Mouse (Mus musculus): ENCODE data around the gene P2ry14. TPM values are rescaled to one million over a fixed set of nuclear protein-coding genes. Genes with fewer than 3 reads are reported as not detected.
A peak's percentile ranks its signal among the peaks of the same experiment; 100 is the strongest.
"Not testable (repeated sequence)": the region's sequence is repeated elsewhere in the genome, so short reads cannot be mapped to it uniquely, and the experiment has no call there.

P2ry14 gene
- total and polyA plus RNA-seq, 3 experiments, result 0.08 to 0.13 TPM; not detected in 1

GRCm38 (mm10) chr3:59078585-59078984 lies 74.8 kb downstream of the P2ry14 start:
- Histone ChIP-seq H3K36me3 (ENCODE audit: control insufficient read depth in 1 of 2, insufficient read depth in 2 of 2, low read length in 2 of 2) (no peaks in the 10 kb centered on the region), H3K27ac (ENCODE audit: control insufficient read depth, low read depth, low read length) (no peak overlapping the region), H3K27me3 (ENCODE audit: control insufficient read depth in 1 of 2, insufficient read depth in 2 of 2, low read length in 2 of 2) (peaks cover 4 to 5% of the 10 kb centered on the region in 2 experiments), H3K4me3 (ENCODE audit: control insufficient read depth in 1 of 2, insufficient read depth in 1 of 2, low read depth in 2 of 2, low read length in 2 of 2) (no peak overlapping the region), H3K9me3 (replicated peaks; ENCODE audit: insufficient read depth, low read length) (no peaks in the 10 kb centered on the region), H3K79me2 (ENCODE audit: control insufficient read depth, insufficient read depth, low read length, poor library complexity) (no peaks in the 10 kb centered on the region), H3K4me1 (ENCODE audit: control insufficient read depth in 1 of 2, insufficient read depth in 2 of 2, low read length in 2 of 2) (no peaks in the 10 kb centered on the region), H3K9ac (ENCODE audit: control insufficient read depth, low read depth, low read length, poor library complexity, severe bottlenecking) (no peak overlapping the region)
- DNase-seq (ENCODE audit: low read depth, low spot score), result no peak
- TF ChIP-seq BHLHE40 (IDR thresholded peaks at IDR 0.05; ENCODE audit: borderline replicate concordance, low read depth, low read length) (no peak), ZC3H11A (IDR thresholded peaks at IDR 0.05; ENCODE audit: low read depth, low read length) (no peak), ZMIZ1 (IDR thresholded peaks at IDR 0.05; ENCODE audit: low read depth, low read length) (no peak)

- no peaks in the 10 kb centered on the region for H3K79me2 ChIP-seq (ENCODE audit: control insufficient read depth, insufficient read depth, low read length, poor library complexity)
- peaks cover 5% of the 10 kb centered on the region in 2 experiments for H3K27me3 ChIP-seq (ENCODE audit: control insufficient read depth in 1 of 2, insufficient read depth in 2 of 2, low read length in 2 of 2)
- H3K36me3 ChIP-seq (ENCODE audit: control insufficient read depth in 1 of 2, insufficient read depth in 2 of 2, low read length in 2 of 2), result no peaks in the 10 kb centered on the region
- no peaks in the 10 kb centered on the region for H3K4me1 ChIP-seq (ENCODE audit: control insufficient read depth in 1 of 2, insufficient read depth in 2 of 2, low read length in 2 of 2)
- no peak for TF ChIP-seq NRF1 (IDR thresholded peaks at IDR 0.05; ENCODE audit: insufficient read depth, low read depth, low read length, poor library complexity, severe bottlenecking)
- TF ChIP-seq MXI1 (IDR thresholded peaks at IDR 0.05; ENCODE audit: low read depth, low read length), result no peak
- no peak for TF ChIP-seq MYB (IDR thresholded peaks at IDR 0.05; ENCODE audit: low read depth, low read length)
- peak; percentile 31 to 88 (median 44); a peak in 5 of 6 replicates for TF ChIP-seq CTCF (IDR thresholded peaks at IDR 0.05 in 2 of 3, conservative IDR thresholded peaks at IDR 0.05 in 1 of 3; ENCODE audit: control insufficient read depth in 1 of 3, insufficient read depth in 1 of 3, low read depth in 2 of 3, low read length in 3 of 3, poor library complexity in 1 of 3, severe bottlenecking in 1 of 3)
- peak; percentile 85 for TF ChIP-seq ZC3H11A (IDR thresholded peaks at IDR 0.05; ENCODE audit: low read depth, low read length)
- no peak for TF ChIP-seq CHD2 (IDR thresholded peaks at IDR 0.05; ENCODE audit: low read length)
- TF ChIP-seq NELFE (IDR thresholded peaks at IDR 0.05; ENCODE audit: low read depth, low read length), result no peak
- TF ChIP-seq POLR2AphosphoS5 (IDR thresholded peaks at IDR 0.05; ENCODE audit: borderline replicate concordance, low read depth, low read length), result no peak
- no peak for TF ChIP-seq E2F4 (IDR thresholded peaks at IDR 0.05; ENCODE audit: borderline replicate concordance, low read depth, low read length)
- TF ChIP-seq SMC3 (IDR thresholded peaks at IDR 0.05; ENCODE audit: low read depth, low read length), result peak; percentile 82
- TF ChIP-seq RCOR1 (IDR thresholded peaks at IDR 0.05; ENCODE audit: low read depth, low read length), result no peak
- TF ChIP-seq RAD21 (IDR thresholded peaks at IDR 0.05; ENCODE audit: low read depth, low read length), result peak; percentile 96
- H3K4me3 ChIP-seq (ENCODE audit: control insufficient read depth in 1 of 2, insufficient read depth in 1 of 2, low read depth in 2 of 2, low read length in 2 of 2), result no peak overlapping the region
- no peaks in the 10 kb centered on the region for H3K9me3 ChIP-seq (replicated peaks; ENCODE audit: insufficient read depth, low read length)
- H3K9ac ChIP-seq (ENCODE audit: control insufficient read depth, low read depth, low read length, poor library complexity, severe bottlenecking), result no peak overlapping the region
- DNase-seq (ENCODE audit: low read depth, low spot score), result peak; percentile 58
- H3K27ac ChIP-seq (ENCODE audit: control insufficient read depth, low read depth, low read length), result no peak overlapping the region
Measured at GRCm38 (mm10) chr3:59077278-59077677, 76.1 kb downstream of the P2ry14 start.

- not testable (repeated sequence) for H3K36me3 ChIP-seq (ENCODE audit: control insufficient read depth in 1 of 2, insufficient read depth in 2 of 2, low read length in 2 of 2); H3K4me1 ChIP-seq (ENCODE audit: control insufficient read depth in 1 of 2, insufficient read depth in 2 of 2, low read length in 2 of 2); H3K27me3 ChIP-seq (ENCODE audit: control insufficient read depth in 1 of 2, insufficient read depth in 2 of 2, low read length in 2 of 2); H3K4me3 ChIP-seq (ENCODE audit: control insufficient read depth in 1 of 2, insufficient read depth in 1 of 2, low read depth in 2 of 2, low read length in 2 of 2); H3K9ac ChIP-seq (ENCODE audit: control insufficient read depth, low read depth, low read length, poor library complexity, severe bottlenecking); H3K79me2 ChIP-seq (ENCODE audit: control insufficient read depth, insufficient read depth, low read length, poor library complexity); H3K27ac ChIP-seq (ENCODE audit: control insufficient read depth, low read depth, low read length); H3K9me3 ChIP-seq (replicated peaks; ENCODE audit: insufficient read depth, low read length)
- peak; percentile 54 for DNase-seq (ENCODE audit: low read depth, low spot score)
- peak; percentile 54; the same call in 1 of the 2 replicates for TF ChIP-seq ELF1 (IDR thresholded peaks at IDR 0.05; ENCODE audit: low read depth, low read length)
- TF ChIP-seq CTCF (IDR thresholded peaks at IDR 0.05 in 2 of 3, conservative IDR thresholded peaks at IDR 0.05 in 1 of 3; ENCODE audit: control insufficient read depth in 1 of 3, insufficient read depth in 1 of 3, low read depth in 2 of 3, low read length in 3 of 3, poor library complexity in 1 of 3, severe bottlenecking in 1 of 3), result peak in 2 of 3 experiments; percentile 10 to 51; a peak in 3 of 6 replicates
- peak; percentile 34; the same call in 1 of the 2 replicates for TF ChIP-seq USF1 (IDR thresholded peaks at IDR 0.05; ENCODE audit: low read depth, low read length)
- peak; percentile 12; the same call in 1 of the 2 replicates for TF ChIP-seq ZC3H11A (IDR thresholded peaks at IDR 0.05; ENCODE audit: low read depth, low read length)
- peak; percentile 43; the same call in 1 of the 2 replicates for TF ChIP-seq SMC3 (IDR thresholded peaks at IDR 0.05; ENCODE audit: low read depth, low read length)
- peak; percentile 28 for TF ChIP-seq RAD21 (IDR thresholded peaks at IDR 0.05; ENCODE audit: low read depth, low read length)
Measured at GRCm38 (mm10) chr3:59069071-59069470, 84.3 kb downstream of the P2ry14 start.
